Mouse (Mus musculus): ENCODE data around the gene Lrrk1. TPM values are rescaled to one million over a fixed set of nuclear protein-coding genes. Genes with fewer than 3 reads are reported as not detected.

The Lrrk1 gene
- total RNA-seq, 2 experiments from 2014 or later, result 3.8 to 4.9 TPM

DNA sequence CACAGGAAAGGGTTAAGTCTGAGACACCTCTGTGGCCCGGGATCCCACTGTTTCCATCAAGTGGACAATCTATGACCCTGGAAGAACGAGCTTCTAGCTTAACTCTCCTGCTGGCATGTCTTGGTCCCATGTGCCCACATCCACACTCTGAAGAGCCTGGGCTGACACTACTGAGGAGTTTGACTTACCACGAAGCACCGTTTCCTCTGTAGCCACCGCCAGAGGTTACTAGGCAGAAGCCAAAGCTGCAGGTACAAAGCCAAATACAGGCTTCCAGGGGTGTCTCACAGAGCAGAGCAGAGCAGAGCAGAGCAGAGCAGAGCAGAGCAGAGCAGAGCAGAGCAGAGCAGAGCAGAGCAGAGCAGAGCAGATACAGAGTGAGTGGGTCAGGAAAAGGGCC, 124.7 kb downstream of the Lrrk1 start:
- intact Hi-C loops (cut with DNase I), result no loop called here
- no peak for DNase-seq (ENCODE audit: low spot score in 2 of 2)

DNA sequence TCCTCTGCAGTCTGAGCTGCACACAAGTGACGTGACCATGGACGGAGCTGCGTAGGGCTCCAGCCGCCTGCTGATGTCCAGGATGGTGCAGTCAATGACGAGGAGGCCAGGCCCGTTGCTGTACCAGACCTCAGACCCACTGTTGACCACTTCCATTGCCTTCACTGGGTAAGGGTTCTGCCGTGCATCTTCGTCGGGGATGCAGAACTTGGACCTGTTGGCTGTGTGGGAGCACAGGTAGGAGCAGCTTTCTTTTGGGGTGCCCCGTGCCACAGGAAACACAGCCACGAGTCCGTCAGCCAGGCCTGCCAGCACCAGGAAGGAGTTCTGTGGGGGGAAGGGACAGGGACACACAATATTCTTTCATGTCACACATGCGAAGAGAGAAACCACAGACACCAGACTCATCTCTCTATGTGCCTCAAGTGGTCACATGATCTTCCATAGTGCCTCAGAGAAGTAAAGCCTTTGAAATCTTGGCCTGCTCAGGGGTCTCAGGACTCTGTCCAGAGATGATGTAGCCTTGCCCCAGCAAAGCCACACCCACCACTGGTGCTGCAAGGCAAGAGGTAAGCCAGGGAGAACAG, 125.5 kb downstream of the Lrrk1 start:
- intact Hi-C loops (cut with DNase I), result no loop called here
- DNase-seq (ENCODE audit: low spot score in 2 of 2), result no peak

DNA sequence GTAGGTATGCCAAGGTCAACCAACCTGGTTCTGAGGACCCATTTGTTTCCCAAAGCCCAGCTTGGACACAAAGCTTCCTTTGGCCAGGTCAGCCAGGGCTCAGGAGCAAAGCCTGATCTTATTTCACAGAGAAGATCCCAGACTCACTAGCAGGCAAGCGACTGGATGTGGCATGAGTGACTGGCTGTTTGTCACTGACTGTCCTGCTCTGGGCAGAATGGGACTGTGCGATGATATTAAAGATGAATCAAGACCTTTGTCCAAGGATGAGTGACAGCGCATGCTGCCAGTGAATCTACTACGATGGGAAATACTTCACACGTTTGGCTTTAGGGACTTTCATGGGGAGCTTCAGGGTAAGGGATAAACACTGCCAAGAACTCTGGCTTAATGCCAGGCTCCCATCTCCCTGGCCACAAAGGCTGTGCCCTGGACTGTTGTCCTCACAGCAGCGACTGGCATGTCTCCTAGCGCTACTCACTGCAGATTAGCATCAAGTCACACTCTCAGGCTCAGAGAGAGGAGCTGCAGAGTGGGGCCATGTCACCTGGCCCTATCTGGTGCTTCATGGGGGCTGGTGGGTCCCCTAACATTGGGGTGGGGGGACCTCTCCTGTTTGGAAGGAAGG, 127.3 kb downstream of the Lrrk1 start:
- no peak for DNase-seq (ENCODE audit: low spot score in 2 of 2)
- intact Hi-C loops (cut with DNase I), result loop anchor here (1.0 kb wide), 1 partner anchor 34 kb away; no protein-coding TSS in a partner anchor

DNA sequence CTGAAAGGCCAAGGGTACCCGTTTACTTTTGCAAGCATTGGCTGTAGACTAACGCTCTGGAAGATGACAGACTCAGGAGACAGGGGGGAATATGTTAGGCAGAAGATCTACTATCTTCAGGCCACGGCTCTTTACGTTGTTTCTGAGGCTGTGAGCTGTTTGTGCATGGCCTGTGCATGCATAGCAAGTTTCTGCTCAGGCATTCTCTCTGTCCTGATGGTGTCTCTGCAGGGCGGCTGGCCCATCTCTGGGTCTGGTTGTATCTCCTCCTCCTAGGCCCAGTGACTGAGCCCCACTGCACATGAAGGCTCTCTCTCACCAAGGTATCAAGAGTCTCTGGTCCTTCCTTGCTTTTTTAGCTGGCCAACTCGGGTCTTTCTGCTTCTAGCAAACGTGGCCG, 127.9 kb downstream of the Lrrk1 start:
- intact Hi-C loops (cut with DNase I), result no loop called here
- no peak for DNase-seq (ENCODE audit: low spot score in 2 of 2)

DNA sequence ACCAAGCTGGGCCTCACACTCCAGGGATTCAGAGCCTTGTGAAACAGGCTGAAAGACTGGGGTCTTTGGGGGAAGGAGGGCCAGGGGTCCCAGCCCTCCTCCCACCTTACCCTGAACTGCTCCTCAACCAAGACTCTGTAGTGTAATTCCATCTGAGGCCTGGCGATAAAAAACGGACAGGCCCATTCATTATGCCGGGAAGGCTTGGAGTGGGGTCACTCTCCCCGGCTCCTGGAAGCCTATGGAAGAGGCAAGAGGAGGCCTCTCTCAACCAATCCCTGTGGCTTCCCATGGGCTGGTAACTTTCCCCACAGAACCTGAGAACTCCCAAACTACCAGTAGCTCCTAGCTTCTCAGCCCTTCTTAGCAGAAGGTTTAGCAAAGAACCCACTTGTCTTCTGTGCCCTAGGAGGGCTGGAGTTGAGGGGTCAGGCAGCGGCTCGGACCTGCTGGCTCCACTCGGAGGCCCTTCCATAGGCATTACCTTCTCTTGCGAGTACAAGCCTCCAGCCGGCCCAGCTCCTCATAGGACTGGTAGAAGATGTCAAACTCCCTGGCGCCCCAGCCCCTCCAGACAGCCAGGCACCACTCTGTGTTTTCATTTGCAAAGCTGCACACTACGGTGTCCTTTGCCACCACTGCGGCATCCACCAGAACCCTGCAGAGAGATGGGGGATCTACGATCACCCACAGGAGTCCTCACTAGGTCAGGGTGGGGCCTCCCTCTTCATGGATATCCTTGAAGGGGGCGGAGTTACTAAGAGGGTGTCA, 128.5 kb downstream of the Lrrk1 start:
- intact Hi-C loops (cut with DNase I), result no loop called here
- no peak for DNase-seq (ENCODE audit: low spot score in 2 of 2)

DNA sequence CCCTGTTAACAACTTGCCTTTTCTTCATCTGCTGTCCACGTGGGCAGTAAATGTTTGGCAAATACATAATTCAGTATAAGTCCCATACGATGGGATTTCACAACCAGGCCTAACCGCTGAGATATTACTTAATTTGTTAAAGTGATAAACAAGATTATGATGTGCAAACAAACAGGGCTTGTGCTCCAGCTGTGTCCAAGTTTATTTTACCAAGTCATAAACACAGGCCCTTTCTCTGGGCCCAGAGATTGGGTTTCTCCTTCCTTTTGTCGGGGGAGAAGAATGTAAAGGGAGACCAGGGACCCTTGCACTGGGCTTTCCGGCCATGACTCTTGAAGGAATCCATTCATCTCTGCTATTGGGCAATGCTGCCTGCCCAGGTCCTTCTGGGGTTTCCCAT, 129.2 kb downstream of the Lrrk1 start:
- no peak for DNase-seq (ENCODE audit: low spot score in 2 of 2)
- intact Hi-C loops (cut with DNase I), result no loop called here

DNA sequence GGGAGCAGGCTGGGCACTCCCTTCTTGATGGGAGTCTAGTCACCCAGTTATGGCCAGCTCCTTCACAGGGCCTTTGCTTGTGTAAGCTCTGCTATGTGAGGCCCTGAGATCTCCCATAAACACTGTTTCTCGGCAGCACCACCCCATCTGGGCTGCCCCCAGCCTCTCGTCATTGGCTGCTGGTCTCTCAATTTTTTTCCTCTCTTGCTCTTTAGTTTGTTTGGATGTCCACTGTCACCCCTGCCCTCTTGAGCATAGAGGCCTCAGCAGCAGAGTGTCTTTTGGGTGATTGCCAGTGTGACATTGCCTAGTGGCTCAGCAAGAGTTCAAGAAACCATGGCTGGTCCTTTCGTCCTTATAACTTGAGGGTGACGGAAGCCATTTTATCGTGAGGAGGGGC, 130.9 kb downstream of the Lrrk1 start:
- intact Hi-C loops (cut with DNase I), result no loop called here

DNA sequence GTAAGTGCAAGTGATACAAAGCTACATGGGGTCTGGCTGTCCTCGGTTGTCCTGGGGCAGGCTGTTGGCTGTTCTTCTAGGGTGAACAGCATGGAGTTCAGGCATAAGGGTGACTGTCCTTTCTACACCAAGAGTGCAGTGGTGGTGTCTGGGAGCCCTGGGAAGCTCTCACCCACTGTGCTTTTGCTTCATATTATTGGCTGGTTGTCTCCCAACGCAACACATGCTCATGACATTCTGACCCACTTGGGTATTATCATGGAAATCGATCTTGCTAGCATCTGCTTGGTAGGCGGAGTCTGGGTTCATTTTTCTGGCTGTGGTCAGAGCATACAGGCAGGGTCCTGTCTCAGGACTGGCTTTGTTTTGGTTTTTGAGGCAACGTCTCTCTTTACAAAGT, 131.7 kb downstream of the Lrrk1 start:
- DNase-seq (ENCODE audit: low spot score in 2 of 2), result no peak
- intact Hi-C loops (cut with DNase I), result no loop called here

More for the DNA sequence above, 130.9 kb downstream of the Lrrk1 start:
- DNase-seq (ENCODE audit: low spot score in 2 of 2), result no peak

DNA sequence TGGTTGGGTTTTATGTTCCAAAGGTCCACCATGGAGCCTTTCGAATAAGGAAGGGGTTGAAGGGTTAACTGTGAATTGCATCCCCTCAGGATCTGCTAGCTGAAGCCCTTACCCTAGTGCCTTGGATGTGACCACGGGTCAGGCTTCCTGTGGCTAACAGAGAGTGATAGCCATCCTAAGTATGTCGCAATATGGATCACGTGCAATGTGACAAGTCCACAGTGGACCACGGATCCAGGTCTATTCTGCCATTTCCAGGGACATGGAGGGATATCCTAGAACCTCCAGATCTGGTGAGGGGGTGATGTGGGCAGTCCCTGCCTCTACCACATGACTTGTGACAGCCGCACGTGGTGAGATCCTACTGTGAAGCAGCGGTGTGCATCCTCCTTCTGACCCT, 133.2 kb downstream of the Lrrk1 start:
- intact Hi-C loops (cut with DNase I), result no loop called here
- no peak for DNase-seq (ENCODE audit: low spot score in 2 of 2)

DNA sequence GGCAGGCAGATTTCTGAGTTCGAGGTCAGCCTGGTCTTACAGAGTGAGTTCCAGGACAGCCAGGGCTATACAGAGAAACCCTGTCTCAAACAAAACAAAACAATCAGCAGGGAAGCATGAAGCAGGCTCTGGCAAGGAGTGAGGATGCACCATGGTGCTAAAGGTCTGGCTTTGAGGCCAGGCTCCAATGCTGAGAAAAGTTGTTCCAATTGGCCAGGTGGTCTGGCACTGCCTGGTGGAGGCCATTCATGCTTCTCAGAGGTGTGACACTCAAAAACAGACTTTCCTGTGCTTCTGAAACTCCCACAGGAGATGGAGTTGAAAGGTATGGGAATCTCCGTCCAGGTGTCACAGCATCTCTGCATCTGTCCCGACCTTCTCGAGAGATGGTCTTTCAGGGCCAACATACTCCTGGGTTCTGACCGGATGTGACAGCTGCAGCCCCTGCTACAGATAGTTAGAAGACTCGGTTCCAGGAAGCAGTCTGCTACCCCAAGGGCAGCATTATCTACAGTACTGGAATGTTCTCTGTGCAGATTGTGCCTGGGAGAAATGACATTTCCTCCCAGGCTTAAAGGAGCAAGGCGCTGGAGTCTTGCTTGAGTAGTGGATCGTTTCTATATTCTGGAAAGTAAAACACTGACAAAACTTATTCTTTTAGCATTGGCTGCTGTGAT, 134.0 kb downstream of the Lrrk1 start:
- intact Hi-C loops (cut with DNase I), result no loop called here
- DNase-seq (ENCODE audit: low spot score in 2 of 2), result no peak

DNA sequence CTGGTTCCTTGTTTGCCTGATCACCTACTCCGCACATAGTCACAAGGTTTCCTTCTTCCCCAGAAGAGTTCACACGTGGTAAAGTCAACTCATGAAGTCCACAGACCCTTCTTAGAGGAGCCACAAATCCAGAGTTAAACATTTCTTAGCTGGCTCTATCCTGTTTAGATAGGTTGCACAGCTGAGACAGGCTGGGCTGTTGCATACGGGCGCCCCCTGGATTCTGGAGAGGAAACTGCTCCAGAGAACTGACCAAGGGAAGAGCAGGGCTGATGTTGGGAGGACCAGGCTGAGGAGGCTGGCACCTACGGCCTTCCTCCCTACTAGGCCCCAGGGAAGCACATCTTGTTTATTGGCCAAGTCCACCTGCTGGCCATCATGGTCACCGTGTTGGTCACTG, 138.1 kb downstream of the Lrrk1 start:
- intact Hi-C loops (cut with DNase I), result loop anchor here (2.0 kb wide), 1 partner anchor 141 kb away; the partner anchor contains the start of gene Chsy1
- peak; percentile 67 to 72 for DNase-seq (ENCODE audit: low spot score in 2 of 2)

DNA sequence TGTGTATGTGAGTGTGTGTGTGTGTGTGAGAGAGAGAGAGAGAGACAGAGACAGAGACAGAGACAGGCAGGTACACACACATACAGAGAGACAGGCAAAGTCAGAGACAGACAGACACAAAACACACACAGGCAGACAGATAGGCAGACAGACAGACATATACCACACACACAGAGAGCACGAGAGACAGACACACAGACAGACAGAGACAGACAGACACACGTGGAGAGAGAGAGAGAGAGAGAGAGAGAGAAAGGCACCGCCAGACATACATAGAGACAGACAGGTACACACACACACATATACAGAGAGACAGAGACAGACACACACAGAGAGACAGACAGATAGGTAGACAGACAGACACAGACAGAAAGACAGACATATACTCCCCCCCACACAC, 138.7 kb downstream of the Lrrk1 start:
- DNase-seq (ENCODE audit: low spot score in 2 of 2), result no peak
- intact Hi-C loops (cut with DNase I), result no loop called here

DNA sequence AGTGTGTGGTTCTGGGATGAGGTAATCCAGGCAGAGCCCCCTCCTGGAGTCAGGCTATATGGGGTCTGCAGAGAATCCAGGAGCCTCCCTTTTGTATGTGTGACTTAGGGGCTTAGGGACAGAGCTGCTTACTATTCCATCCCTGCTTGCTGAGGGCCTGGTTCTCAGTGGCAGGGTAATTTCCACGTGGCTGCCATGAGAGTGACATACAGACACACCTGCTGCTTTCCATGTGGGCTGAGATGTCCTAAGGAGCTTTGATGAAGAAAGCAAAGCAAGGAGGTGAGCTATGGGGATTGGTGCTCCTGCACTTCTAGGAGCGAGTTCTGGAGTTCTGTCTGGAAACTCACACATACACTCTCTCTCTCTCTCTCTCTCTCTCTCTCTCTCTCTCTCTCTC, 139.1 kb downstream of the Lrrk1 start:
- no peak for DNase-seq (ENCODE audit: low spot score in 2 of 2)

DNA sequence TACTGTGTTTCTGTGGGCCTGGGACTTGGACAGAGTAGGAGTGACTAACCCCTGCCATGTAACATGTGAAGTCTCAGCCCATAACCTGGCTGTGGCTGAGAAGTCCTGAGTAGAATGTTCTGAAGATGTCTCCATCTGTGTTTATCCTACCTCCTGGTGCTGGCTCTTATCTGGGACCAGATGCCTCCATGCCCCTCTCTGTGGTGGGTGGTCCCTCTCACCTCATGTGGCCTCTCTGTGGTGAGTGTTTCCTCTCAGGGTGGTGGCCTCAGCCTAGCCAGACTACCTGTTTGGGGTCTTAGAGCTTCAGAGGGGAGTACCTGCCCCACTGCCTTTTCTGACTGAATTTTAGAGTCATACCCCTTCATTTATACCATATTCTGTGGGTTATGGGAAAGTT, 139.9 kb downstream of the Lrrk1 start:
- intact Hi-C loops (cut with DNase I), result no loop called here

More for the DNA sequence above, 139.1 kb downstream of the Lrrk1 start:
- intact Hi-C loops (cut with DNase I), result no loop called here

DNA sequence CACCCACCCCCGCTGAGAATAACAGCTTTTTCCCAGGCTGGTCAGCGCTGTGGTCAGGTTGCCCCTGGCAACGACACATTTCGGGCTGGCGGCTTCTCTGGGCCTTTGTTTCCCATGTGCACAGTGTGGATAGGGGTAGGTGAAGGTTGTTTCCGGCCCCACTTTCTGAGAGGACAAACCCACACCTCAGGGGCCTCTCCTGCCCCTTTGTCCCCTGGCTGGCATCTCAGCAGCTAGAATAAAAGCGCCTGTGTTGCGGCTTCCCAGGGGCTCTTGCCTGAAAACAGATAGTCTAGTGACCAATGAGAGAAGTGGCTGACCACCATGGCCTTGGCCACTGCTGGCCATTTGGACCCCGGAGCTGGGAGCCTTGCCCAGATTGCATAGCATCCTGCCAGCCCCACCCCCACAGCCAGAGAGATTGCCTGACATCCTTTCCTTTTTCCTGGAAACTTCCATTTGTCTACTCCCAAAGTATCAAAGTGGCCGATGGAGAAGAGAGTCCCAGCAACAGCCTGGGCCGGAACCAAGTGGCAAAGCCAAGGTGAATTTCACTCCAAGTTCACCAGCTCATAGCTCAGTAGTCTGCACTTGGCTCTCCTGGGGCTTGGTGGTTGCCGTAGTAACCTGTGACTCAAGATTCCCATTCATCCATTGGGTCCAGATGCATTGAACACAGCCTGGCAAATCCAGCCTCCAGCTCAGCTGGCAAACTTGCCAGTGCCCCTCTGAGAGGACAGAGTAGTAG, 140.7 kb downstream of the Lrrk1 start:
- intact Hi-C loops (cut with DNase I), result no loop called here
- peak; percentile 60 to 84 for DNase-seq (ENCODE audit: low spot score in 2 of 2)

More for the DNA sequence above, 139.9 kb downstream of the Lrrk1 start:
- DNase-seq (ENCODE audit: low spot score in 2 of 2), result no peak

DNA sequence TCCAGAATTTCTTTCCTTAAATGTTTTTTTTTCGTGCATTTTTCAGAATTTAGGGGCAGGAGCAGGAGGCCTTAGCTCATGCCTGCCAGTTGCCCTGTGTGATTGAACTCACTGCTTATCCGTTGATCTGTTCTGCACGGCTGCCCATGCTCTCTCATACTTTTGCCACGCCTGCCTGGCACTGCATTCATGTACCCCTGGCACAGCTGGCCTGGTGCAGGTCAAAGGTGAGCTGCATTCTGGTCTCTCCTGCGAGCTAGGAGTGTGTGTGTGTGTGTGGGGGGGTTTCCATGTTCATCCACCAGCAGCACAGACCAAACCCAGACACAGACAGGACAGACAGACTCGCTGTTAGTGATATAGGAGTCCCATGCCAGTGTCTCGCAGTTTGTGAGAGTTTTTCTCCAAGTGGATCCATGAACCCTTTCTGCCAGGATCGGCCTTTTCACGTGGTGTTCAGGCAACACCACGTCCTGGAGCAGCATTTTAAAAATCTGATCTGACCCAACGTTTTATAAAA, 141.4 kb downstream of the Lrrk1 start:
- no peak for DNase-seq (ENCODE audit: low spot score in 2 of 2)
- intact Hi-C loops (cut with DNase I), result no loop called here

DNA sequence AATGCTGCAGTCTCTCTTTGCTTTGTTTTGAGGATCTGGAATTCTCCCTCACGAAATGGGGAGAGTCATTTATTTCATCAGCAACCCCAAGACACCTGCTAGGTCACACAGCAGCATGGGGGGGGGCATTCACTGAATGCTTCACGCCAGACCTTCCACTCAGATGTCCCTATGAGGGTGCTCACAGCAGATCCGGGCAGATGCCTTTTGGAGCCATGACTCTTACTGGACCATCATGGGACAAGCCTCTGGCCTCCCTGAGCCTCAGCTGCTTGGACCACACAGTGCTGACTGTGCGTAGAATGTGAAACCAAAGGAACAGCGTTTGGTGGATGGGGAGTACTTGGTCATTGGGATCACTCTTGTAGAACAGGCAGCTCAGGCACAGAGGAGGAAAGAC, 142.5 kb downstream of the Lrrk1 start:
- no peak for DNase-seq (ENCODE audit: low spot score in 2 of 2)
- intact Hi-C loops (cut with DNase I), result no loop called here

DNA sequence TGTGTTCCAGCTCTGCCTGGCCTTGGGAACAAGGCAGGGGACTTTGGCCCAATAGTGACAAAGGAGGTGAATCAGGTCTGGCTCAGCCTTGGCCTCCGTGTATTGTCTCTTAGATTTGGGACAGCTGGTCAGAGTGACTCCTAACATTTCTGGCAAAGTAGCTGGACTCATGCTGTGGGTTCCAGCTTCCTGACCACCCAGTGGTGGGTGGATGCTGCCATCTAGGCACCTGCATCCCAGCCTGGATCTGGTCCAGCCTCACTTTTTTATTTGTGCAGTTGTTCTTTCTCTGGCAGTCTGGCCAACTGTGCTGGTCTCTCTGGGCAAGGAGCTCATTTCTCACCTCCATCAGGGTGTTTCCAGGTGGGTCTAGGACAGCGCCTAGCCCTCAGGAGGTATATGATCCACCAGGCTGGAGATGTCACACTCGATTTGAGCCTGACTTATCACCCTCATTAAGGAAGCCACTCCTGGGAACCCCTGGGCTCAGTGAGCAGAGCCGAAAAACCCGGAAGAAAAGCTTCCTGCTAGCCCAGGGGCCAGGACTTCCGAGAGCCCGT, 144.3 kb downstream of the Lrrk1 start:
- no peak for DNase-seq (ENCODE audit: low spot score in 2 of 2)
- intact Hi-C loops (cut with DNase I), result no loop called here

DNA sequence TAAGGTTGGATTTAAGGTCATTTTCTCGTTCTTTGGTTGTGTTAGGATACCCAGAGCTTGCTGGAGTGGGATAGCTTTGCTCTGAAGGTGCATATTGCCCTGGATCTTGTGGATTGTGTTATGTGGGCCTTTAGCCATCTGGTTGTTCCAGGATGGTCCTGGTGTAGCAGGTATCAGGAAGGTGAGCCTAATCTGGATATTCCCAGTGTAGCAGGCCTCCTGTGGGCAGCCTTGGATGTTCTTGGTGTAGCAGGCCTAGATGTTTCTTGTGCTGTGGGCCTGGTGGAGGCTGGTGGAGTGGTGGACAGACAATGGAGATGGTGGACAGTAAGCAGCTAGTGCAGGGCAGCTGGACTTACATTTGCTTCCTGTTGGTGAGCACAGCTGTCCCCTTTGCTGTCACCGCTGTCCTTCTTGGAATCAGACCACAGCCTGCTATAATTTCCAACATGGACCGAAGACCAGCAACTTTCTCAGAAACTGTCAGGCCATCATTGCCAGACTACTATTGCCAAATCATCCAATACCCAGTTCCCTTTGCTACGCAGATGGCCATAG, 146.2 kb downstream of the Lrrk1 start:
- DNase-seq (ENCODE audit: low spot score in 2 of 2), result no peak
- intact Hi-C loops (cut with DNase I), result no loop called here
